Mouse (Mus musculus) liver, postnatal 0 days (tissue): ENCODE data around the gene Gfra1.

Experiments used
- CTCF ChIP-seq: sonication (generic); IDR thresholded peaks from 2 replicates; pipeline ENCODE4 v1.5.1; 2016; ENCODE audit warnings: antibody characterized with exemption, low read depth
- EP300 ChIP-seq: IDR thresholded peaks from 2 replicates; pipeline ENCODE4 v1.6.1; 2016; ENCODE audit warnings: antibody characterized with exemption, low read depth, mild to moderate bottlenecking

- TF ChIP-seq CTCF (no peak), EP300 (no peak)
These were observed 199.2 kb downstream of the Gfra1 start for GRCm38 (mm10) chr19:58256485-58256884.
